Mouse (Mus musculus): ENCODE data around the gene Sidt1.

The Sidt1 gene

GRCm38 (mm10) chr16:44249985-44250384 is 83.0 kb downstream of the Sidt1 start:
- no peak for DNase-seq (ENCODE audit: low spot score in 2 of 2)

- no peak for DNase-seq (ENCODE audit: low spot score in 2 of 2)
Measured at GRCm38 (mm10) chr16:44243323-44243722, 89.7 kb downstream of the Sidt1 start.

- peak; percentile 78 to 80 for DNase-seq (ENCODE audit: low spot score in 2 of 2)
Measured at GRCm38 (mm10) chr16:44242633-44243032, 90.4 kb downstream of the Sidt1 start.

- no peak for DNase-seq (ENCODE audit: low spot score in 2 of 2)
Measured at GRCm38 (mm10) chr16:44240406-44240805, 92.6 kb downstream of the Sidt1 start.

- peak; percentile 35 to 46 for DNase-seq (ENCODE audit: low spot score in 2 of 2)
Measured at GRCm38 (mm10) chr16:44238835-44239263, 94.1 kb downstream of the Sidt1 start.

GRCm38 (mm10) chr16:44237836-44238235 is 95.2 kb downstream of the Sidt1 start:
- DNase-seq (ENCODE audit: low spot score in 2 of 2): no peak

GRCm38 (mm10) chr16:44233019-44233418 is 100.0 kb downstream of the Sidt1 start:
- DNase-seq (ENCODE audit: low spot score in 2 of 2): no peak

- no peak for DNase-seq (ENCODE audit: low spot score in 2 of 2)
Measured at GRCm38 (mm10) chr16:44226706-44227291, 106.2 kb downstream of the Sidt1 start.

- DNase-seq (ENCODE audit: low spot score in 2 of 2): no peak
Measured at GRCm38 (mm10) chr16:44221463-44221862, 111.5 kb downstream of the Sidt1 start.

GRCm38 (mm10) chr16:44216417-44216816 is 116.6 kb downstream of the Sidt1 start:
- DNase-seq (ENCODE audit: low spot score in 2 of 2): no peak

GRCm38 (mm10) chr16:44215513-44215912 is 117.5 kb downstream of the Sidt1 start:
- DNase-seq (ENCODE audit: low spot score in 2 of 2): no peak

GRCm38 (mm10) chr16:44212703-44213102 is 120.3 kb downstream of the Sidt1 start:
- no peak for DNase-seq (ENCODE audit: low spot score in 2 of 2)

- DNase-seq (ENCODE audit: low spot score in 2 of 2): no peak
Measured at GRCm38 (mm10) chr16:44211054-44211414, 122.0 kb downstream of the Sidt1 start.

- DNase-seq (ENCODE audit: low spot score in 2 of 2): no peak
Measured at GRCm38 (mm10) chr16:44210156-44211053, 122.6 kb downstream of the Sidt1 start.

GRCm38 (mm10) chr16:44205973-44206372 is 127.0 kb downstream of the Sidt1 start:
- DNase-seq (ENCODE audit: low spot score in 2 of 2): no peak

GRCm38 (mm10) chr16:44204331-44204730 is 128.7 kb downstream of the Sidt1 start:
- no peak for DNase-seq (ENCODE audit: low spot score in 2 of 2)

GRCm38 (mm10) chr16:44200146-44200545 is 132.8 kb downstream of the Sidt1 start:
- no peak for DNase-seq (ENCODE audit: low spot score in 2 of 2)

- no peak for DNase-seq (ENCODE audit: low spot score in 2 of 2)
Measured at GRCm38 (mm10) chr16:44199066-44199703, 133.8 kb downstream of the Sidt1 start.

GRCm38 (mm10) chr16:44190968-44191367 is 142.0 kb downstream of the Sidt1 start:
- no peak for DNase-seq (ENCODE audit: low spot score in 2 of 2)
